Mouse (Mus musculus) embryonic facial prominence, embryonic 13.5 days (tissue): ENCODE measurements around the gene Exosc6. TPM values are rescaled to one million over a fixed set of nuclear protein-coding genes. Genes with fewer than 3 reads are reported as not detected.
"Not testable (repeated sequence)": the region's sequence is repeated elsewhere in the genome, so short reads cannot be mapped to it uniquely, and the experiment has no call there.

Experiments used
- ATAC-seq: fragments of 200-750 bp; cut with Nextera tagmentation; 2 replicates; pipeline ENCODE4 v1.8.0; 2017; ENCODE audit warnings: low read depth; ENCODE audit not compliant: insufficient number of reproducible peaks, insufficient read depth, low FRiP score, low TSS enrichment
- H3K27ac ChIP-seq: fragments of 300-500 bp; sonication (generic); 2 replicates; pipeline ENCODE4 v1.5.1; 2015; ENCODE audit warnings: moderate library complexity, mild to moderate bottlenecking, inconsistent platforms
- H3K27me3 ChIP-seq: fragments of 300-500 bp; sonication (generic); 2 replicates; pipeline ENCODE4 v1.6.1; 2015; ENCODE audit warnings: mild to moderate bottlenecking, inconsistent platforms
- H3K36me3 ChIP-seq: fragments of 300-500 bp; sonication (generic); 2 replicates; pipeline ENCODE4 v1.6.1; 2015; ENCODE audit warnings: mild to moderate bottlenecking, inconsistent platforms
- H3K4me1 ChIP-seq: fragments of 300-500 bp; sonication (generic); 2 replicates; pipeline ENCODE4 v1.6.1; 2015; ENCODE audit warnings: inconsistent platforms
- H3K4me2 ChIP-seq: fragments of 300-500 bp; sonication (generic); 2 replicates; pipeline ENCODE4 v1.6.1; 2015; ENCODE audit warnings: moderate library complexity, mild to moderate bottlenecking, inconsistent platforms
- H3K4me3 ChIP-seq: fragments of 300-500 bp; sonication (generic); 2 replicates; pipeline ENCODE4 v1.5.1; 2015; ENCODE audit warnings: mild to moderate bottlenecking, inconsistent platforms
- H3K9ac ChIP-seq: fragments of 300-500 bp; sonication (generic); 2 replicates; pipeline ENCODE4 v1.6.1; 2015; ENCODE audit warnings: mild to moderate bottlenecking, inconsistent platforms
- H3K9me3 ChIP-seq: fragments of 300-500 bp; sonication (generic); 2 replicates; pipeline ENCODE4 v1.6.1; 2016; ENCODE audit warnings: inconsistent platforms
- WGBS: fragments of 180-500 bp; shearing (Covaris S2); methylation state at CpG from one replicate; pipeline ENCODE4 v1.1.7; 2015; ENCODE audit warnings: mixed read lengths; 5-methylcytosine and 5-hydroxymethylcytosine counted together
- polyA plus RNA-seq: library from polyadenylated mRNA; unstranded; fragments of >200 nt; fragmentation: Nextera tagmentation; extraction: Ambion mirVana; gene quantifications from 2 replicates; pipeline ENCODE4 v1.2.1, GENCODE M21; 2015

The Exosc6 gene
- polyA plus RNA-seq, 1 experiment from 2014 or later = 14.6 TPM

- Histone ChIP-seq H3K9ac (no peak overlapping the region), H3K4me1 (peaks cover 22% of the 10 kb centered on the region), H3K9me3 (no peaks in the 10 kb centered on the region), H3K27me3 (no peaks in the 10 kb centered on the region), H3K4me3 (peak overlapping the region; percentile 73), H3K4me2 (peak overlapping the region; percentile 85), H3K36me3 (no peaks in the 10 kb centered on the region), H3K27ac (no peak overlapping the region)
- no peak for ATAC-seq
- WGBS = 57% methylated on average over 2 of the region's 2 CpGs
Measured at GRCm38 (mm10) chr8:111062893-111063292, 6.8 kb downstream of the Exosc6 start.

- no peak overlapping the region for H3K27ac ChIP-seq
- WGBS = 56% methylated on average over 4 of the region's 4 CpGs
- ATAC-seq = no peak
- no peaks in the 10 kb centered on the region for H3K9me3 ChIP-seq
- H3K4me2 ChIP-seq = no peak overlapping the region
- no peaks in the 10 kb centered on the region for H3K27me3 ChIP-seq
- H3K36me3 ChIP-seq = no peaks in the 10 kb centered on the region
- H3K9ac ChIP-seq = no peak overlapping the region
- peaks cover 1% of the 10 kb centered on the region for H3K4me1 ChIP-seq
- no peak overlapping the region for H3K4me3 ChIP-seq
Measured at GRCm38 (mm10) chr8:111066308-111066707, 10.2 kb downstream of the Exosc6 start.

GRCm38 (mm10) chr8:111067439-111067838, 11.3 kb downstream of the Exosc6 start:
- no peaks in the 10 kb centered on the region for H3K4me1 ChIP-seq
- H3K9me3 ChIP-seq = no peaks in the 10 kb centered on the region
- 27% methylated on average over 10 of the region's 10 CpGs for WGBS
- H3K9ac ChIP-seq = no peak overlapping the region
- H3K4me2 ChIP-seq = no peak overlapping the region
- ATAC-seq = no peak
- H3K4me3 ChIP-seq = no peak overlapping the region
- no peak overlapping the region for H3K27ac ChIP-seq
- no peaks in the 10 kb centered on the region for H3K36me3 ChIP-seq
- no peaks in the 10 kb centered on the region for H3K27me3 ChIP-seq

GRCm38 (mm10) chr8:111068660-111069059, 12.5 kb downstream of the Exosc6 start:
- H3K4me2 ChIP-seq, H3K9ac ChIP-seq, H3K9me3 ChIP-seq, H3K27ac ChIP-seq, H3K27me3 ChIP-seq, H3K4me1 ChIP-seq, H3K4me3 ChIP-seq, H3K36me3 ChIP-seq, ATAC-seq: not testable (repeated sequence)
- WGBS = 93% methylated on average over 9 of the region's 9 CpGs

- H3K27me3 ChIP-seq = no peaks in the 10 kb centered on the region
- no peaks in the 10 kb centered on the region for H3K9me3 ChIP-seq
- H3K4me2 ChIP-seq = no peak overlapping the region
- no peak overlapping the region for H3K27ac ChIP-seq
- H3K9ac ChIP-seq = no peak overlapping the region
- ATAC-seq = no peak
- H3K36me3 ChIP-seq = no peaks in the 10 kb centered on the region
- H3K4me1 ChIP-seq = no peaks in the 10 kb centered on the region
- 88% methylated on average over 3 of the region's 3 CpGs for WGBS
- no peak overlapping the region for H3K4me3 ChIP-seq
Measured at GRCm38 (mm10) chr8:111075926-111076325, 19.8 kb downstream of the Exosc6 start.

GRCm38 (mm10) chr8:111079461-111079860, 23.3 kb downstream of the Exosc6 start:
- Histone ChIP-seq H3K36me3 (no peaks in the 10 kb centered on the region), H3K9ac (no peak overlapping the region; the same call in 1 of the 2 replicates)
- WGBS = 59% methylated on average over 5 of the region's 5 CpGs

GRCm38 (mm10) chr8:111079861-111080271, 23.7 kb downstream of the Exosc6 start:
- H3K4me2 ChIP-seq = no peak overlapping the region
- 36% methylated on average over 6 of the region's 6 CpGs for WGBS
- H3K4me1 ChIP-seq = peaks cover 5% of the 10 kb centered on the region
- no peaks in the 10 kb centered on the region for H3K9me3 ChIP-seq
- no peak overlapping the region for H3K27ac ChIP-seq
- H3K4me3 ChIP-seq = no peak overlapping the region
- no peak for ATAC-seq
- 0 out of 2 replicates have a peak, but pooled peaks cover 2% of the 10 kb centered on the region for H3K27me3 ChIP-seq
- no peaks in the 10 kb centered on the region for H3K36me3 ChIP-seq
- no peak overlapping the region; the same call in 1 of the 2 replicates for H3K9ac ChIP-seq

More at GRCm38 (mm10) chr8:111079461-111079860, 23.3 kb downstream of the Exosc6 start:
- H3K27me3 ChIP-seq = 0 out of 2 replicates have a peak, but pooled peaks cover 2% of the 10 kb centered on the region
- ATAC-seq = no peak
- no peak overlapping the region for H3K27ac ChIP-seq
- H3K9me3 ChIP-seq = no peaks in the 10 kb centered on the region
- H3K4me2 ChIP-seq = no peak overlapping the region
- no peak overlapping the region for H3K4me3 ChIP-seq
- peaks cover 5% of the 10 kb centered on the region for H3K4me1 ChIP-seq

- Histone ChIP-seq H3K36me3 (no peaks in the 10 kb centered on the region), H3K4me1 (peaks cover 5% of the 10 kb centered on the region), H3K4me3 (no peak overlapping the region), H3K27me3 (0 out of 2 replicates have a peak, but pooled peaks cover 2% of the 10 kb centered on the region), H3K9ac (peak overlapping the region; percentile 44; the same call in 1 of the 2 replicates), H3K27ac (no peak overlapping the region), H3K9me3 (no peaks in the 10 kb centered on the region), H3K4me2 (no peak overlapping the region)
- 42% methylated on average over 12 of the region's 12 CpGs for WGBS
- ATAC-seq = no peak
Measured at GRCm38 (mm10) chr8:111081580-111082258, 25.6 kb downstream of the Exosc6 start.

- not testable (repeated sequence) for H3K4me3 ChIP-seq, H3K9ac ChIP-seq, ATAC-seq, H3K4me1 ChIP-seq, H3K27me3 ChIP-seq, H3K9me3 ChIP-seq, H3K36me3 ChIP-seq, H3K27ac ChIP-seq, H3K4me2 ChIP-seq
- WGBS = 91% methylated on average over 5 of the region's 5 CpGs
Measured at GRCm38 (mm10) chr8:111083936-111084335, 27.8 kb downstream of the Exosc6 start.

- H3K9me3 ChIP-seq = no peaks in the 10 kb centered on the region
- no peaks in the 10 kb centered on the region for H3K36me3 ChIP-seq
- H3K4me1 ChIP-seq = no peaks in the 10 kb centered on the region
- no peak overlapping the region for H3K9ac ChIP-seq
- no peak overlapping the region for H3K4me2 ChIP-seq
- WGBS = 0% methylated on average over 2 of the region's 2 CpGs
- H3K27me3 ChIP-seq = no peaks in the 10 kb centered on the region
- H3K27ac ChIP-seq = no peak overlapping the region
- H3K4me3 ChIP-seq = no peak overlapping the region
- no peak for ATAC-seq
Measured at GRCm38 (mm10) chr8:111090126-111090525, 34.0 kb downstream of the Exosc6 start.

- no peak for ATAC-seq
- 82% methylated on average over 7 of the region's 7 CpGs for WGBS
- Histone ChIP-seq H3K4me2 (no peak overlapping the region), H3K4me3 (no peak overlapping the region), H3K9ac (no peak overlapping the region), H3K4me1 (peaks cover 6% of the 10 kb centered on the region), H3K36me3 (no peaks in the 10 kb centered on the region), H3K27ac (no peak overlapping the region), H3K27me3 (no peaks in the 10 kb centered on the region), H3K9me3 (no peaks in the 10 kb centered on the region)
Measured at GRCm38 (mm10) chr8:111091706-111092105, 35.6 kb downstream of the Exosc6 start.

- H3K4me1 ChIP-seq, H3K9me3 ChIP-seq, H3K9ac ChIP-seq, ATAC-seq, H3K4me2 ChIP-seq, H3K27me3 ChIP-seq, H3K36me3 ChIP-seq, H3K4me3 ChIP-seq, H3K27ac ChIP-seq: not testable (repeated sequence)
- 86% methylated on average over 5 of the region's 6 CpGs for WGBS
Measured at GRCm38 (mm10) chr8:111092326-111092725, 36.2 kb downstream of the Exosc6 start, which contains the start of gene Clec18a. Gene Clec18a, minus strand, starts transcription at chr8:111092426.
